ENCODE assay signal across 8 mouse cellular contexts in the genomic region with DNA sequence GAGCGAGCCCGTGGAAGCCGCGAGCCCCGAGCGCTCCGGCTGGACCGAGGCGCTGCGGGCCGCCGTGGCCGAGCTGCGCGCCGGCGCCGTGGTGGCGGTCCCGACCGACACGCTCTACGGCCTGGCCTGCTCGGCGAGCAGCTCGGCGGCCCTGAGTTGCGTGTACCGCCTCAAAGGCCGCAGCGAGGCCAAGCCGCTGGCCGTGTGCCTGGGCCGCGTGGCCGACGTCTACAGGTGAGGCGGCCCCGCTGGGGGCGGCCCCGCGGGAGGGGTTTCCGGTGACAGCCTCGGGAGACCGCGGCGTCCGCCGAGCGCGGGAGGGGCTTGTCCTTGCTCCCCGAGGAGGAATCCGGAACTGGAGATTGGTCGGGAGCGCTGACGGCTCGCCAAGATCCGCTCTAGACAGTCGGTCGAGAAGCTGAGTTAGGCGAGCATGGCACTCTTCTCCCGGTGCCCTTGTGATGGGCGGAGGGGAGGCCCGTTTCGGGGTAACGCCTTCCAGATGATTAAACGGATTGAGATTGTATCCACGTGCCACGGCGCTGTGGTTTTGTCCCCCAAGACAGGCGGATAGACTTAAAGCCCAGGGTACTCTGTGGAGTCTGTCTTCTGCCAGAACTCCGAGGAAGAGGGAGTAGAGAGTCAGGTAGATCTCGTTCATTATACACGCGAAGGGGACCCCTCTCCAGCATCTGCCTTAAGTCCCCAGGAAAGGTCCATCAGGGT. TPM values are rescaled to one million over a fixed set of nuclear protein-coding genes. Genes with fewer than 3 reads are reported as not detected.
DNase-seq lines count a peak whose midpoint lies in the region; ATAC-seq and TF ChIP-seq lines count a peak whose summit lies in the region.

A gene (minus strand): TSS at position 264 of the 726 bp plus-strand sequence.

- H3K4me1 ChIP-seq in hindbrain, embryonic 15.5 days (replicated peaks): peaks cover 47% of the 10 kb centered on the region

- ATAC-seq in hindbrain, embryonic 15.5 days (ENCODE audit: low FRiP score, low read depth): peak; percentile 45

- WGBS in hindbrain, embryonic 15.5 days: under 1% methylated on average over 73 of the region's 75 CpGs

- H3K9ac ChIP-seq in hindbrain, embryonic 15.5 days: peak within 1 kb of the TSS; percentile 91

- no peaks in the 10 kb centered on the region for H3K27me3 ChIP-seq in hindbrain, embryonic 15.5 days

- H3K27ac ChIP-seq in gastrocnemius, adult 2 months: peak within 1 kb of the TSS; percentile 94
- H3K27ac ChIP-seq in hindbrain, embryonic 15.5 days (replicated peaks): peak within 1 kb of the TSS; percentile 99

- DNase-seq in ZHBTc4 (ENCODE audit: low read depth, low spot score): peak; percentile 74
- DNase-seq in cerebellum, postnatal 36 days: peak; percentile 67 to 78
- DNase-seq in gastrocnemius, adult 2 months: peak; percentile 82
- DNase-seq in left cerebral cortex, adult 18-20 months (ENCODE audit: low spot score in 2 of 2): peak; percentile 65 to 75
- peak; percentile 83 to 90 for DNase-seq in lung, postnatal 4 days
- DNase-seq in retina, postnatal 1 day: peak; percentile 63
- DNase-seq in urinary bladder, adult 18-20 months (ENCODE audit: low spot score in 2 of 2): peak; percentile 64 to 70

- H3K4me3 ChIP-seq in gastrocnemius, adult 2 months: peak within 1 kb of the TSS; percentile 96
- H3K4me3 ChIP-seq in hindbrain, embryonic 15.5 days: peak within 1 kb of the TSS; percentile 86

- H3K4me2 ChIP-seq in hindbrain, embryonic 15.5 days: peak within 1 kb of the TSS; percentile 90

- intact Hi-C loops in gastrocnemius, adult 2 months (cut with DNase I): loop anchor here (10.0 kb wide), 1 partner anchor 234 kb away; a partner anchor contains a TSS

- TF ChIP-seq CTCF in gastrocnemius, adult 2 months (IDR thresholded peaks at IDR 0.05): no peak

- H3K36me3 ChIP-seq in hindbrain, embryonic 15.5 days: peaks cover 25% of the 10 kb centered on the region

- H3K9me3 ChIP-seq in hindbrain, embryonic 15.5 days: no peaks in the 10 kb centered on the region

RNA-seq across cellular contexts. Expression of the gene that starts here (rescaled TPM):
- total RNA-seq in gastrocnemius, adult 2 months (2021): 10 to 100 TPM; 18.4 to 23.0 TPM
- polyA plus RNA-seq in hindbrain, embryonic 15.5 days (2015; fragmentation: Nextera tagmentation; extraction: Ambion mirVana): 98.8 and 103 TPM in 2 replicates
- total RNA-seq in left cerebral cortex, adult 18-20 months (2021): 10 to 100 TPM; 73.1 to 75.8 TPM

Comparison
In these comparisons a context has a peak if more than half of its experiments do, and no peak if none do; other contexts are left out.
1. Peak in every context shown above with its lines: DNase-seq, ATAC-seq, H3K4me3 ChIP-seq and H3K27ac ChIP-seq.